Mouse (Mus musculus) heart, adult 2 months (tissue): ENCODE measurements around the gene Slc47a1. TPM values are rescaled to one million over a fixed set of nuclear protein-coding genes. Genes with fewer than 3 reads are reported as not detected.
A peak's percentile ranks its signal among the peaks of the same experiment; 100 is the strongest.
"Not testable (repeated sequence)": the region's sequence is repeated elsewhere in the genome, so short reads cannot be mapped to it uniquely, and the experiment has no call there.

Source experiments
- DNase-seq, 2 experiments: peaks; one replicate each; pipeline ENCODE4 v3.0.0; 2021
- H3K27ac ChIP-seq: fragments of 200-600 bp; 2 replicates; pipeline ENCODE4 v1.8.1; 2022
- H3K27me3 ChIP-seq: fragments of 200-500 bp; 2 replicates; pipeline ENCODE4 v1.6.1; 2012; ENCODE audit warnings: mild to moderate bottlenecking, low read length, inconsistent platforms, mixed read lengths; ENCODE audit not compliant: control insufficient read depth, insufficient read depth
- H3K36me3 ChIP-seq: fragments of 200-500 bp; 2 replicates; pipeline ENCODE4 v1.6.1; 2012; ENCODE audit warnings: low read length, inconsistent platforms; ENCODE audit not compliant: control insufficient read depth, insufficient read depth
- H3K4me1 ChIP-seq: fragments of 200-500 bp; 2 replicates; pipeline ENCODE4 v1.6.1; 2011; ENCODE audit warnings: low read length; ENCODE audit not compliant: control insufficient read depth, insufficient read depth
- H3K4me3 ChIP-seq: fragments of 200-600 bp; 2 replicates; pipeline ENCODE4 v1.8.1; 2022
- H3K79me2 ChIP-seq: fragments of 200-500 bp; replicated peaks from 2 replicates; pipeline ENCODE4 v1.6.1; 2012; ENCODE audit warnings: mild to moderate bottlenecking, inconsistent platforms, low read length, moderate library complexity, mixed read lengths; ENCODE audit not compliant: control insufficient read depth, insufficient read depth
- H3K9ac ChIP-seq: fragments of 200-500 bp; 2 replicates; pipeline ENCODE4 v1.6.1; 2012; ENCODE audit warnings: low read depth, mild to moderate bottlenecking, control low read depth, inconsistent platforms, low read length, mixed read lengths
- CTCF ChIP-seq: fragments of 200-600 bp; IDR thresholded peaks from 2 replicates; pipeline ENCODE4 v1.8.1; 2022; ENCODE audit warnings: antibody characterized with exemption, mild to moderate bottlenecking, moderate library complexity
- EP300 ChIP-seq: fragments of 200-500 bp; IDR thresholded peaks from 2 replicates; pipeline ENCODE4 v1.6.1; 2011; ENCODE audit warnings: low read depth, low read length, control low read depth; ENCODE audit not compliant: insufficient read depth
- POLR2A ChIP-seq: fragments of 200-500 bp; IDR thresholded peaks from 2 replicates; pipeline ENCODE4 v1.6.1; 2011; ENCODE audit warnings: mild to moderate bottlenecking, low read depth, low read length, control low read depth; ENCODE audit not compliant: insufficient read depth
- WGBS: fragments of 180-500 bp; shearing (Covaris S2); methylation state at CpG from one replicate; pipeline ENCODE4 v1.1.7; 2018; 5-methylcytosine and 5-hydroxymethylcytosine counted together
- intact Hi-C: fragments of 180-260 bp; cut with DNase I; formaldehyde crosslinking; loops from one replicate; pipeline ENCODE4 v1.15.1; 2025
- long read RNA-seq: library from polyadenylated mRNA; stranded (forward); transcript quantifications from one replicate; pipeline ENCODE4 v2.0.0, GENCODE M21; 2021
- polyA plus RNA-seq: library from polyadenylated mRNA; depleted of rRNA; stranded (reverse); fragments of >200 nt; gene quantifications from 2 replicates; pipeline ENCODE4 v1.2.3, GENCODE M21; 2012; rRNA removed
- total RNA-seq, 2 experiments: library from RNA; stranded (reverse); gene quantifications; 2 replicates each; pipeline ENCODE4 v1.2.3; 2021

Gene Slc47a1
- total RNA-seq (10 to 100 TPM; 27.7 to 32.0 TPM), polyA plus RNA-seq (51.1 and 92.7 TPM in 2 replicates)
- long read RNA-seq, partial matches to known transcripts = 16 of 38 reads
- long read RNA-seq, other reads (novel, unspliced or antisense) = 19 of 38 reads

GRCm38 (mm10) chr11:61377881-61378613 lies at the start of gene Slc47a1:
Slc47a1 (minus strand) TSS chr11:61378345.
- Histone ChIP-seq H3K4me3 (peak within 1 kb of the TSS; percentile 39), H3K27me3 (peaks cover 4% of the 10 kb centered on the region; the same call in 1 of the 2 replicates), H3K4me1 (no peaks in the 10 kb centered on the region; the same call in 1 of the 2 replicates), H3K36me3 (no peaks in the 10 kb centered on the region), H3K79me2 (no peaks in the 10 kb centered on the region), H3K9ac (peak within 1 kb of the TSS; percentile 75), H3K27ac (no peak within 1 kb of the TSS; the same call in 1 of the 2 replicates)
- 17% methylated on average over 39 of the region's 39 CpGs for WGBS
- DNase-seq = peak; percentile 58 to 59
- TF ChIP-seq POLR2A (0 out of 2 replicates have a peak, but pooled peaks have one; percentile 25), EP300 (no peak), CTCF (no peak)
- intact Hi-C loops = no loop called here

DNA sequence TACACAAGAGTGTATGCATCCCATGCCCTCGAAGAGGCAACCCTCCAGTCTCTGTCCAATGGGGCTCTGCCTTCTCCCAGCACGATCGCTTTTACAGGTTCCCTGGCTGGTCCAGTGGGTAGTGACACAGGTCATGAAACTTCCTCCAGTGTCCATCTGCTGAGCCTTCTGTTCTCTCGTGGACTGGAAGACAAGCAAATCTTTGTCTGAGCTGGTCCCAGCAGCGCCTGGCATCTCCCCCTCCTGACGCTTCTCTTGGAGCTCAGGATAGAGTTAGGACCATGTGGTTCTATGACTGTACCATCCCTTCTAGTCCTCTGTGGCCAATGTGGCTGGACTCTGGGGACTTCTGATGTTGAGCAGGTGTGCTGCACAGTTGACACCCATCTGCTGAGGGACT lies 41.1 kb upstream of the Slc47a1 start:
- no peak overlapping the region for H3K9ac ChIP-seq
- no peak for DNase-seq
- no peak overlapping the region for H3K4me3 ChIP-seq
- 82% methylated on average over 6 of the region's 6 CpGs for WGBS
- no peaks in the 10 kb centered on the region for H3K79me2 ChIP-seq
- no peaks in the 10 kb centered on the region for H3K27me3 ChIP-seq
- no peak overlapping the region for H3K27ac ChIP-seq
- TF ChIP-seq EP300 (no peak), CTCF (no peak), POLR2A (no peak)
- intact Hi-C loops = loop anchor here (5.0 kb wide), 2 partner anchors 158 to 293 kb away; partner anchors contain the start of gene Epn2
- H3K36me3 ChIP-seq = no peaks in the 10 kb centered on the region
- H3K4me1 ChIP-seq = no peaks in the 10 kb centered on the region

DNA sequence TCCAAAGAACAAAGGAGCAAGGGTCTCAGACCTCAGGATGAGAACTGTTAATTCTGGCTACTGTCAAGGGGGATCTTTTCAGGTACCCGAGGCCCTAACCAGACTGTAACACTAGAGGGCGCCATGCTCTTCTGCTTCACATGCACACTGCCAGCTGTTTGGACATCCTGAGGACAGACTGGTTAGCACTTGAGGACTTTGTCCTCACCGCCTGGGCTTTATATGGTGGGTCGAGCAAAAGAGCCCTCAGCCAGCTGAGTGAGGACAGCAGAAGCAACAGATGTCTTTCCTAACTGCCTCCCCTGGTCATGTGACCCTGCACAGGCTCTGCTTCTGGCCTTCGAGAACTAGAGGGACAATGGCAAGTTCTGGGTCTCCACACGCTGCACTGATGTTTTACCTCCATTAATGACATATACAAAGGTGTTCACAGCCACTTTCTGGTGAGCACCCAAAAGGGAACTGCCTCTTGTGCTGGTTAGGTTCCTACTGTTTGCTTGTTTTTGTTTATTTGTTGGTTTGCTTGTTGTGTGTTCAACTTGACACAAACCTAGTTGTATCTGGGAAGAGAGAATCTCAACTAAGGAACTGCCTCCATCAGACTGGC lies 39.9 kb upstream of the Slc47a1 start:
- WGBS = 19% methylated on average over 6 of the region's 6 CpGs
- H3K4me3 ChIP-seq = no peak overlapping the region
- no peaks in the 10 kb centered on the region for H3K4me1 ChIP-seq
- peak; percentile 81 to 84 for DNase-seq
- H3K9ac ChIP-seq = no peak overlapping the region
- H3K36me3 ChIP-seq = no peaks in the 10 kb centered on the region
- no peaks in the 10 kb centered on the region for H3K27me3 ChIP-seq
- TF ChIP-seq CTCF = 0 out of 2 replicates have a peak, but pooled peaks have one; percentile 99
- TF ChIP-seq EP300 = peak; percentile 93
- no peak for TF ChIP-seq POLR2A
- no peaks in the 10 kb centered on the region for H3K79me2 ChIP-seq
- intact Hi-C loops = loop anchor here (5.0 kb wide), 2 partner anchors 159 to 294 kb away; partner anchors contain the start of gene Epn2
- no peak overlapping the region for H3K27ac ChIP-seq

GRCm38 (mm10) chr11:61416540-61416939 lies 38.4 kb upstream of the Slc47a1 start:
- not testable (repeated sequence) for H3K4me1 ChIP-seq, H3K36me3 ChIP-seq, H3K27me3 ChIP-seq, H3K4me3 ChIP-seq, H3K79me2 ChIP-seq, H3K27ac ChIP-seq, H3K9ac ChIP-seq
- peak; percentile 81 for TF ChIP-seq CTCF
- peak in 1 of 2 experiments; percentile 34 for DNase-seq
- 84% methylated on average over 17 of the region's 17 CpGs for WGBS
- intact Hi-C loops = loop anchor here (5.0 kb wide), 2 partner anchors 161 to 296 kb away; partner anchors contain the start of gene Epn2

DNA sequence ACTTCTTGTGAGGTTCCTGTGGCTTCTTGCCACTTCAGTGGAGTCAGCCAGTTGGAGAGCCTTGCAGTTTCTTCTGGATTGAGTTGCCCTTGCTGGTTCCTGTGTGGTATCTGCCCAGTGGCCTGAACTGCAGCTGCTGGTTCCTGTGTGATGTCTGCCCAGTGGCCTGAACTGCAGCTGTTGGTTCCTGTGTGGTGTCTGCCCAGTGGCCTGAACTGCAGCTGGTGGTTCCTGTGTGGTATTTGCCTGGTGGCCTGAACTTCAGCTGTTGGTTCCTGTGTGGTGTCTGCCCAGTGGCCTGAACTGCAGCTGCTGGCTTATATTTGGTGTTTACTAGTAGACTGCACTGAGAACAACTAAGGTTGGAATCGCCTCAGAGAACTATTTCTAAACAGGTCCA lies 37.3 kb upstream of the Slc47a1 start:
- Histone ChIP-seq H3K4me3 (no peak overlapping the region), H3K27ac (no peak overlapping the region), H3K27me3 (no peaks in the 10 kb centered on the region), H3K36me3 (no peaks in the 10 kb centered on the region), H3K9ac (no peak overlapping the region), H3K4me1 (no peaks in the 10 kb centered on the region), H3K79me2 (no peaks in the 10 kb centered on the region)
- intact Hi-C loops = loop anchor here (5.0 kb wide), 2 partner anchors 162 to 297 kb away; partner anchors contain the start of gene Epn2
- no peak for DNase-seq
- TF ChIP-seq EP300 (no peak), CTCF (no peak), POLR2A (no peak)
- WGBS = 100% methylated on average over 1 of the region's 1 CpGs

DNA sequence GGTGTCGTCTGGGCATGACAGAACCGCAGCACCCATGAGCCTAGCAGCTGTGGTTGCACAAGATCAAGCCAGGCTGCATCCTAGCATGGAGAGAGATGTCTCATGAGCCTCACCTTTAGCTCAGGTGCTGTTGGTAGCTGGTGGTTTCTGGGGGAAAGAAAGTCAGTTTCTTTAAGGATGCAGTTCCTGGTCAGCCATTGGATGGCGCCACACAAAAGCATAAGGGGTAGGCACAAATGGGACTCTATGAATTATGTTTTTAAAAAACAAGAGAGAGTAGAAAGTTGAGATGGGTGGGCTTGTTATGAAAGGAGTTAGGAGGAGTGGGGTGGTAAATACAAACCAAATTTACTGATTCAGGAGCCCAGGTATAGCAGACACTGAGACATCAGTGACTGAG lies 36.4 kb upstream of the Slc47a1 start:
- WGBS = 75% methylated on average over 3 of the region's 3 CpGs
- TF ChIP-seq EP300 = no peak
- 0 out of 2 replicates have a peak, but pooled peaks have one; percentile 16 for TF ChIP-seq CTCF
- H3K27ac ChIP-seq = no peak overlapping the region
- no peak for DNase-seq
- no peaks in the 10 kb centered on the region for H3K79me2 ChIP-seq
- H3K27me3 ChIP-seq = no peaks in the 10 kb centered on the region
- no peak overlapping the region for H3K9ac ChIP-seq
- no peak overlapping the region for H3K4me3 ChIP-seq
- H3K36me3 ChIP-seq = no peaks in the 10 kb centered on the region
- H3K4me1 ChIP-seq = no peaks in the 10 kb centered on the region
- intact Hi-C loops = no loop called here
